Mouse (Mus musculus) mouse trophoblast stem cell (cell line): Measurements from ENCODE around the gene Fam204a.

Source experiments
- in situ Hi-C, 2 experiments: fragments of 300-500 bp; cut with MseI, MboI; formaldehyde crosslinking; loops; 2 replicates in 1 of 2; 3 replicates in 1 of 2; pipeline ENCODE4 v1.15.1; 2025

The Fam204a gene

DNA sequence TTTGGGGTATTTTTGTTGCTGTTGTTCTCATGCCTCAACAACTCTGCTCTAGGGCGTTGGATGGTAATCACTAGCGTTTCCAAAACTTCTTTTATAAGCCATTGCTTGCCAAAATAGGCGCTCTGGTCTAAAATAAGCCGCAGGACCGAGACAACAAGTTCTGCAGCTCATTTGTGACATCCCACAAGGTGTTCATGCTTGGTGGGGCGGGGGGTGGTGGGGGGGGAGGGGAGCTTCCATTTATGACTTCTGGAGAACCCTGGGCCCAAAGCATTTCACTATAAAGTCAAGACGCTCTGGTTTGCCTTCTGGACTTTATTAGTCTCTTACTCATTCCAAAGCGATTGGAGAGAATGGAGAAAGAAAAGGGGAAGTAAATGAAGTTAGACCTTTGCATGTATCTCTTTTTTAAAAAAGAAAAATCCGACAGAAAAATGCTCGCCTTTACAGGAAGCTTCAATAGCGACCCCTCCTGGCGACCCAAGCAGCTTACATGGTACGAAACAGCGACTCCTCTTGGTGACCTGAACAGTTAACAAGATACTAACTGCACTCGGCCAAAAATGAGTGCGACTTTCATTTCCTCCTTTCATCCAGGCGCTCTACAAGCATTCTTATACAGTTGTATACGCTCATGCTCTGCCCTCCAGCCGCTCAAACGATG lies 65.8 kb downstream of the Fam204a start:
- in situ Hi-C loops, result no loop called here

DNA sequence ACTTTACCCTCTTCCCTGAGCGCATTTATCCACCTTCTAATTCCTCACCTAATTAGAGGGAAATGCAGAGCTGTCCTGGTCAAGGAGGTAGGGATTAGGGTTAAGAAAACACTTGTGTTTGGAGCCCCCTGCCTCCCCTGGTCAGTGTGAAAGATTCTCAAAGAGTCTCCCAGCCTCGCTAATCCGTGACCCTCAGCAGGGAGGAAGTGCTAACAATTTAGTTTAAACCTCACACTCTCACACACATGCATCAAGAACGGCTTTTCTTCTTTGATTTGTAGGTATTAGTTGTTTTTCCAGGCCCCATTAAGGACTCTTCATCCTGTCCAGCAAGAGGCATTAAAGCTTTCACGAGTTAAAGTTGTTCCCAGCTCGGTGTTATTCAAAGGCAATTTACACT lies 66.7 kb downstream of the Fam204a start:
- in situ Hi-C loops, result no loop called here

DNA sequence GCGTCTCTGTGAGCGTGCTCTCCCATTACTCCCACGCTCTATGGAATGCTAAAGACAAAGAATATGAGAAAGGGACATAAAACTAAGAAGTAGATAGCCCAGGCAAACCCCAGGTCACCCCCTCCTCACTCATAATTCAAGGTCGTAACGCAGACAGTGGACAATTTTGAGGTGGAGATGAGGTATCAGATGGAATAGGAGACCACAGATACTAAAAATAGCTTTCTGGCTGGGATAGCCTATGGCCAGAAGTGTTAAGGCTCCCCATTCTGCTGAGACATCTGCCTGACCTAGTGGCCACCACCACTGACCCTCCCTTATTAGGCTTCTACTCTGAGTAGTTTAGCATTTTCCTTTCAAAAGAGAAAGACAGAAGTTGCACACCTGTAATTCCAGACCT lies 71.2 kb downstream of the Fam204a start:
- in situ Hi-C loops, result no loop called here

DNA sequence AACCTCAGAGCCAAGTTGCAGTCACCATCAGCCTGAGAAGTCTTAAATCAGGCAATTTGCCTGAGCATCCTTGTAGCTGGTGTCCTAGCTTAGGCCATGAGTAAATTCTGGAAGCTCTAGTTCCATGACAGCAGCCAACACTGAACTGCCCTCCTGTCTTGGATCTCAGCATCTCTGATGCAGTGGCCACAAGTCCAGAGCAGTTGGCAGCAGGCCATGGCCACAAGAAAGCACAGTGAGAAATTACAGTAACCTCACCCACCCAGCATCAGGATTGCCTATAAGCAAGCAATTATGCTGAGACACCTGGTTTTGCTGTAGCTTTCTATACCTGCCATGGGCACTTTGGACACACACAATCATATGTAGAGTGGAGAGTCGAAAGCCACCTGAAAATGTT lies 73.4 kb downstream of the Fam204a start:
- in situ Hi-C loops, result no loop called here

DNA sequence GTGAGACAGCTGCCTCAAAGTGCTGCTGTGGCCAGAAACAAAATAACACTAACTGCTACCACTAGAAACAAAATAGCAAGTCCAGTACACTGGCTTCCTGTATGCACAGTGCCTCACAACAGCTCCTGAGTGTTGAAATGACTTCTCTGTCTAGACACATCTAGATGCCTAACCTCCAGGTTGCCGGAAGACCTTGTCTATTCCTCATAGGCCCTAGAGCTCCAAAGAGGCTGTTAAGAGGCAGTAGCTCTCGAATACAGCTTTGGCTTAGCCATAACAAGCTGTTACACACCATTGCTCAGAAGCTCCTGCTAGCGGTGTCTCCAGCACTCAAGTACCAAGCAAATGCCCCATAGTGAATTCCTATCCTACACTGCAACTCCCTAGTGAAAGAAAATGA lies 76.4 kb downstream of the Fam204a start:
- in situ Hi-C loops, result no loop called here

DNA sequence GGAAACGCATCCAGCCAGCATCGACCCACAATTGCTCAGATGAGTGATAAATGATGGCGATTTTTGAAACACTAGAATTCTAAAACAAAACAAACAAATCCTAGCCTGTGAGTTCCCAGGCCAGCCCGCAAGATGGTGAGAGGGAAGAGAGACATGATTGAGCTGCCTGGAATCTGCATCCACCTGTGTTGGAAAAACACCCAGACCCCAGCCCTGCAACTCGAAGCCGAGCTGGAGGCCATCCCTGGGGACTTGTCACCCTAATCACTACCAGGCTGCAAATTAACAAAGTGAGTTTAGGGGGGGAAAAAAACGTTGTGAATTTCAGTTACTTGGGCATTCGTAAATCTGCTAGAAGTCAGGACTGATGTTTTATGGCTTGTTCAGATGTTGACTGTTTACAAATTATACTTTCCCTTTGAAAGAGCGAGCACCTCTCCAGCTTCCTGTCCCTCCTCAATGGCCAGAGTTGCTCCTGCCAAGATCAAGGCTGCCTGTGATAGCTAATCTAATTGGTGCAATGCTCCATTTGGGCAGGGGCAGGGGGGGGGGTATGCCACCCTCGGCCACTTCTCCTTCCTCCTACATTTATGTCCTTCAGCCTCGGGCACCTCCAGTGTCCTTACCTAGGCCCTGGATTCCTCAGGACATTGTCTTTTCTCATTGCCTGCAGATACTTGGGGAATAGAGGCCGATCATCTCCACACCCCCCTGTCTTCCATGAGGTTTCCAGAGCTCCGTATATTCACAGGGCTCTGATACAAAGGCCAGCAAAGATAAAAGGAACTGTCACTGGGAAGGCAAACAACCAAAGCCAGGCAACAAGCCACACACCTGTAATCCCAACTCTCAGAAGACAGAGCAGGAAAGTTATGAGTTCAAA lies 77.2 kb downstream of the Fam204a start:
- in situ Hi-C loops, result loop anchor here (25.0 kb wide), 1 partner anchor 687 kb away; the partner anchor contains the start of gene Emx2 (in 2 of the 2)
